Mouse (Mus musculus) kidney, adult 2 months (tissue): ENCODE measurements around the gene Ttc7b.

Source experiments
- CTCF ChIP-seq: fragments of 200-500 bp; conservative IDR thresholded peaks from 2 replicates; pipeline ENCODE4 v1.5.1; 2011; ENCODE audit warnings: low read depth, mild to moderate bottlenecking, control low read depth, low read length, moderate library complexity, mixed read lengths; ENCODE audit not compliant: insufficient read depth, insufficient read length
- POLR2A ChIP-seq: fragments of 200-500 bp; IDR thresholded peaks from one replicate; pipeline ENCODE4 v1.6.1; 2011; ENCODE audit warnings: low read depth, low read length, control low read depth

DNA sequence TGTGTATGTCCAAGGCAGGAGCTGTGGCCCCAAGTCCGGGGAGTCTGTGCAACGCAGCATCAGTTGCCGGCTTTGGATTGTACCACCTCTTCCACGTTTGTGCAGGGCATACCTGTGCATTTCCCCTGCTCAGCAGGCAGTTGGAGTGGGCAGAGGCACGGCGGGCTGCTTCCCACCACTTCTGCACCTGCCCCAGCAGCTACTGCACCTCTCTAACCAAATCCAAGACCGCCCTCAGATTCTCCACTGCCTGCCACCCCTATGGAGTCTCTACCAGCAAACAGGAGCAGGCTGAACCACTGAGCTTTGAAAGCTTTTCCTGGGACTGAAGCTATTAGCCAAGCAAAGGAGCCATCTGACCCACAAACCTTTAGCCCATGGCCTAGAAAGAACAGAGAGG is 30.8 kb downstream of the Ttc7b start:
- TF ChIP-seq CTCF: no peak
- no peak for TF ChIP-seq POLR2A
